Mouse (Mus musculus) limb, embryonic 14.5 days (tissue): ENCODE measurements at regions not wholly inside any gene's neighbourhood (a gene's known extent, or its start where the extent isn't known, plus 50 kb on each side); places are given as distances from the start of the nearest gene placed in this dataset.

Experiments
- ATAC-seq: fragments of 200-750 bp; cut with Nextera tagmentation; 2 replicates; pipeline ENCODE4 v1.8.0; 2017; ENCODE audit warnings: low read depth, moderate number of reproducible peaks, moderate TSS enrichment; ENCODE audit not compliant: low FRiP score
- DNase-seq: peaks from one replicate; pipeline ENCODE4 v3.0.0-alpha.2; 2015; ENCODE audit warnings: low spot score
- H3K27ac ChIP-seq: fragments of 300-500 bp; sonication (generic); replicated peaks from 2 replicates; pipeline ENCODE4 v1.5.1; 2014; ENCODE audit warnings: low read depth, mild to moderate bottlenecking, low read length, moderate library complexity, mixed read lengths
- H3K27me3 ChIP-seq: fragments of 300-500 bp; sonication (generic); 2 replicates; pipeline ENCODE4 v1.6.1; 2014; ENCODE audit warnings: low read length, mixed read lengths; ENCODE audit not compliant: control insufficient read depth, insufficient read depth
- H3K36me3 ChIP-seq: fragments of 300-500 bp; sonication (generic); 2 replicates; pipeline ENCODE4 v1.6.1; 2014; ENCODE audit warnings: mild to moderate bottlenecking, low read length, moderate library complexity, mixed read lengths; ENCODE audit not compliant: control insufficient read depth, insufficient read depth
- H3K4me1 ChIP-seq: fragments of 300-500 bp; sonication (generic); 2 replicates; pipeline ENCODE4 v1.6.1; 2014; ENCODE audit warnings: antibody characterized with exemption, low read length, mixed read lengths; ENCODE audit not compliant: control insufficient read depth, insufficient read depth
- H3K4me2 ChIP-seq: fragments of 300-500 bp; sonication (generic); replicated peaks from 2 replicates; pipeline ENCODE4 v1.6.1; 2014; ENCODE audit warnings: low read depth, mild to moderate bottlenecking, low read length, moderate library complexity; ENCODE audit not compliant: severe bottlenecking
- H3K4me3 ChIP-seq: fragments of 300-500 bp; sonication (generic); replicated peaks from 2 replicates; pipeline ENCODE4 v1.5.1; 2014; ENCODE audit warnings: low read length
- H3K9ac ChIP-seq: fragments of 300-500 bp; sonication (generic); 2 replicates; pipeline ENCODE4 v1.6.1; 2014; ENCODE audit warnings: mild to moderate bottlenecking, low read depth, low read length, moderate library complexity; ENCODE audit not compliant: severe bottlenecking
- H3K9me3 ChIP-seq: fragments of 300-500 bp; sonication (generic); 2 replicates; pipeline ENCODE4 v1.6.1; 2016; ENCODE audit warnings: low read length; ENCODE audit not compliant: control insufficient read depth
- POLR2A ChIP-seq: fragments of 200-500 bp; IDR thresholded peaks from 2 replicates; pipeline ENCODE4 v1.8.0; 2012; ENCODE audit warnings: inconsistent platforms, mild to moderate bottlenecking, moderate library complexity, borderline replicate concordance; ENCODE audit not compliant: insufficient read depth, insufficient read length; ENCODE audit errors: extremely low read depth
- WGBS: fragments of 180-500 bp; shearing (Covaris S2); extraction: QIAGEN DNeasy Blood & Tissue Kit; methylation state at CpG from one replicate; pipeline ENCODE4 v1.1.7; 2014; 5-methylcytosine and 5-hydroxymethylcytosine counted together

DNA sequence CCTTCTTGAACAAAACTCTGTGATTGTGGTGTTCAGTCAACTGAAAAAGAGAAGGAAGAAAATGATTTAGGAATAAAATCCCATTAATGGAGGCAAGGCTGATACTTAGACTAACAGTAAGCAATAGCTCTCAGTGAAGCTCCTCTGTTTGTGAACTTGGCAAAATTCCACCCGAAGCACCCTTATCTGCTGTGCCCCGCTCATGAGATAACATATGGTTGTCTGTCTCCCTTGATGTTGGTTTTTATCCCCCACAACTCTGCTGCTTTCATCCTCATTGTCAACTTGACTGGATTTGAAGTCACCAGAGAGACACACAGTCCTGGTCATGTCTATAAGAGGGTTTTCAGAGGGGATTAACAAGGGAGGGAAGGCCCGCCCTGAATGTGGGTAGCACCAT, 646.1 kb downstream of the Sox6 start:
- TF ChIP-seq POLR2A, result no peak
- ATAC-seq, result no peak
- Histone ChIP-seq H3K27me3 (0 out of 2 replicates have a peak, but pooled peaks cover 3% of the 10 kb centered on the region), H3K36me3 (no peaks in the 10 kb centered on the region), H3K9ac (no peak overlapping the region), H3K27ac (no peak overlapping the region), H3K4me2 (no peak overlapping the region), H3K4me3 (no peak overlapping the region), H3K4me1 (no peaks in the 10 kb centered on the region), H3K9me3 (no peaks in the 10 kb centered on the region)
- 90% methylated on average over 3 of the region's 3 CpGs for WGBS
- DNase-seq, result no peak

DNA sequence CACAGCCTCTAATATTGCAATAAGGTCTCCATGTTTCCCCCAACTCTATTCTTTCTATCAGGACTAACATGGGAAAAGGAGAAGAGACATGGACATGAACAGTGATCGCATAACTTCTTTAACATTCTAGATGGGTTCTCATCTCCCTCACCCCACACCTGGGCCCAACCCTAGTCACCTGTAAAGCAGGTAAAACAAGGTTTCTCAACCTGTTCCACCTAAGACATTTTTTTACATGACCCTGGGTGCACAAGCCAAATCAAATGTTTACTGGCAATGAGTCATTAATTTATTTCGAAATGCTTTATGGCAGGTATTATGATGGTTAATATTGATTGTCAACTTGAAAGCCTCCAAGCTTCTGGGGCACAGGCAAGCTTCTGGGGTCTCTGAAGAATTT, 640.4 kb downstream of the Sox6 start:
- H3K27ac ChIP-seq, result no peak overlapping the region
- DNase-seq, result peak; percentile 10

DNA sequence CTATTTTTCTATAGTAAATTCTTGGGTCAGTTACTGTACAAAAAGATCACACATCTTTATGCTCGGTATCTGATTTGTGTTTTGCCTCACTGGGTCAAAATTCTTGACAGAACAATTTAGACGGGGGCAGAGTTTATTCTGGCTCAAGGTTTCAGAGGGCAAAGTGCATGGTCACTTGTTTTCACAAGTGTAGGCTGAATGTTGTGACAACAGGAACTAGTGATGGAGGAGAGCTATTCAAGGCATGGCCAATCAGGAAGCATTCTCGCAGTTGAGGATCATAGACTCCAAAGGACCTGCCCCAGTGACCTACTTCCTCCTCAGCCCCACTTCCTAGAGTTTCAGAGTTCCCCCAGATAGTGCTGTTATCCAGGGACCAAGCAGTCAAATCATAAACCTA, 639.1 kb downstream of the Sox6 start:
- Histone ChIP-seq H3K4me3 (no peak overlapping the region), H3K4me1 (no peaks in the 10 kb centered on the region), H3K9me3 (no peaks in the 10 kb centered on the region), H3K9ac (no peak overlapping the region), H3K27ac (no peak overlapping the region), H3K4me2 (no peak overlapping the region), H3K27me3 (no peaks in the 10 kb centered on the region), H3K36me3 (no peaks in the 10 kb centered on the region)
- 66% methylated on average over 3 of the region's 3 CpGs for whole genome bisulfite sequencing
- no peak for TF ChIP-seq POLR2A
- DNase-seq (no peak), ATAC-seq (no peak)

More for the DNA sequence above, 640.4 kb downstream of the Sox6 start:
- Histone ChIP-seq H3K36me3 (no peaks in the 10 kb centered on the region), H3K4me1 (no peaks in the 10 kb centered on the region), H3K9ac (no peak overlapping the region), H3K4me2 (no peak overlapping the region), H3K27me3 (no peaks in the 10 kb centered on the region), H3K9me3 (no peaks in the 10 kb centered on the region), H3K4me3 (no peak overlapping the region)
- no peak for ATAC-seq
- 87% methylated on average over 2 of the region's 2 CpGs for WGBS
- no peak for TF ChIP-seq POLR2A

DNA sequence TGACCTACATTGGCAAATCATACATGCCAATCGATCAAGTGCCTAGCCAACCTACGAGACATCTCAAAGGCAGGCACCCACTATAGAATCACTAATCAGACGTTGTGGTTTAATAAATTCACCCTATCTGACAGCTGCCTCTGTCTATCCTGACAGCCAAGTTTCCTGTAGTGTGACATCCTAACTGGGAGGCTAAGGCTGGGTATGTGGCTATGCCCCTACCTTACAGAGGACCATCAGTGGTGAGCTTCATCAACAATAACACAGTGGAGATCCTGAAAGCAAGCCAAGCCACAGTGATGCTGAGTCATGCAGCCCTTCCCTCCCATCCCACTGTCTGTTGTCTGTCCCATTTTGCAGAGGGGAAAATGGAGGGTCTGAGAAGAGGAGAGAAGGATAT, 630.7 kb downstream of the Sox6 start:
- no peak for DNase-seq
- 86% methylated on average over 3 of the region's 3 CpGs for WGBS

DNA sequence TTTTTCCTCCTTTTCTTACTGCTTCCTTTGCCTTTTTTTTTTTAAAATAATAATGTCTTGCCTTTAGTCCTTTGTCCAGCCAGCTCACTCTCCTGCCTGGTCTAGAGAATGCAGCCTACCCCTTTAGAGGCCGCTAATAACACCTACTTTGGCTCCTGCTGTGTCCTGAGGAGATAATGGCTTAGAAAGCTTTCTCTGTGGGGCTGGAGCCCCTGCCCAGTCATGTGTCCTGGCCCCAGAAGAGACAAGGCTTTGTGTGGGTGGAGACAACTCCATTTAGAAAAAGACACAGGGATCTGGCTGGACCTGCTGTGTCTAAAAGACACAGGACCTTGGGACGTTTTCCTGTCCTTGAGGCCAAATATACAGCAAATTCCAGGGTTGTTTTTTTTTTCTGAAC, 629.7 kb downstream of the Sox6 start:
- 21% methylated on average over 2 of the region's 2 CpGs for WGBS
- H3K4me1 ChIP-seq, result peaks cover 20% of the 10 kb centered on the region
- TF ChIP-seq POLR2A, result no peak
- H3K4me2 ChIP-seq, result no peak overlapping the region
- H3K27me3 ChIP-seq, result no peaks in the 10 kb centered on the region
- ATAC-seq, result no peak
- H3K4me3 ChIP-seq, result no peak overlapping the region
- H3K9ac ChIP-seq, result no peak overlapping the region
- DNase-seq, result no peak
- H3K27ac ChIP-seq, result no peak overlapping the region
- no peaks in the 10 kb centered on the region for H3K9me3 ChIP-seq
- H3K36me3 ChIP-seq, result no peaks in the 10 kb centered on the region

More for the DNA sequence above, 630.7 kb downstream of the Sox6 start:
- no peak overlapping the region for H3K27ac ChIP-seq
- H3K9ac ChIP-seq, result no peak overlapping the region
- no peak for TF ChIP-seq POLR2A
- no peak overlapping the region for H3K4me2 ChIP-seq
- H3K9me3 ChIP-seq, result no peaks in the 10 kb centered on the region
- H3K4me1 ChIP-seq, result peaks cover 20% of the 10 kb centered on the region
- no peak for ATAC-seq
- H3K4me3 ChIP-seq, result no peak overlapping the region
- H3K36me3 ChIP-seq, result no peaks in the 10 kb centered on the region
- H3K27me3 ChIP-seq, result no peaks in the 10 kb centered on the region
